Mouse (Mus musculus) neural tube, embryonic 12.5 days (tissue): ENCODE results near the gene Stra6l. TPM values are rescaled to one million over a fixed set of nuclear protein-coding genes. Genes with fewer than 3 reads are reported as not detected.

Source experiments
- ATAC-seq: fragments of 200-750 bp; cut with Nextera tagmentation; 2 replicates; pipeline ENCODE4 v1.8.0; 2017; ENCODE audit warnings: low read depth, mild to moderate bottlenecking, moderate TSS enrichment, moderate library complexity; ENCODE audit not compliant: low FRiP score
- H3K27ac ChIP-seq: fragments of 300-500 bp; sonication (generic); 2 replicates; pipeline ENCODE4 v1.5.1; 2016
- H3K27me3 ChIP-seq: fragments of 300-500 bp; sonication (generic); replicated peaks from 2 replicates; pipeline ENCODE4 v1.6.1; 2016; ENCODE audit warnings: mild to moderate bottlenecking
- H3K36me3 ChIP-seq: fragments of 300-500 bp; sonication (generic); 2 replicates; pipeline ENCODE4 v1.6.1; 2016; ENCODE audit warnings: mild to moderate bottlenecking
- H3K4me1 ChIP-seq: fragments of 300-500 bp; sonication (generic); 2 replicates; pipeline ENCODE4 v1.6.1; 2016
- H3K4me2 ChIP-seq: fragments of 300-500 bp; sonication (generic); replicated peaks from 2 replicates; pipeline ENCODE4 v1.6.1; 2016; ENCODE audit warnings: mild to moderate bottlenecking
- H3K4me3 ChIP-seq: fragments of 300-500 bp; sonication (generic); 2 replicates; pipeline ENCODE4 v1.5.1; 2016
- H3K9ac ChIP-seq: fragments of 300-500 bp; sonication (generic); 2 replicates; pipeline ENCODE4 v1.6.1; 2016; ENCODE audit warnings: mild to moderate bottlenecking
- H3K9me3 ChIP-seq: fragments of 300-500 bp; sonication (generic); 2 replicates; pipeline ENCODE4 v1.6.1; 2016; ENCODE audit warnings: mild to moderate bottlenecking
- WGBS: fragments of 180-500 bp; shearing (Covaris S2); methylation state at CpG from one replicate; pipeline ENCODE4 v1.1.7; 2016; 5-methylcytosine and 5-hydroxymethylcytosine counted together
- polyA plus RNA-seq: library from polyadenylated mRNA; unstranded; fragments of >200 nt; fragmentation: Nextera tagmentation; extraction: Ambion mirVana; gene quantifications from 2 replicates; pipeline ENCODE4 v1.2.1, GENCODE M21; 2016

Gene Stra6l
- polyA plus RNA-seq, 1 experiment from 2014 or later: 7.3 TPM

DNA sequence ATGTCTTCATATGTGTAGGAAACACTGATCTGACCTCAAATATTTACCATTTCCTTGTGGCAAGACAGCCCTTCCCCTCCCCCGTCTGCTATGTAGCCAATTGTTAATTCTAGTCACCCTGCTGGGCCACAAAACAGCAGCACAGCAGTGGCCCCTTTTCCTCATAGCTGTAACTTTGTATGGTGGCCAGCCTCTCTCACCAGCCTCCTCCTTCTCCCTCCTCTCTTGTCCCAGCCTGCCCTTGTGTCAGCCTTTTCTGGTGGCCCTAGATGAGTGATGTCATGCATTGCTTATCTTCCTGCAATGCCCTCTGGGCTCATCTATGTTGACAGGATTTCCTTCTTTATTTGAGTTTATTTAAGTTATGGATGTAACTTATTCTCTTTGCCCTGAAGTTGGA lies 955 bp downstream of the Stra6l start:
- H3K36me3 ChIP-seq: no peaks in the 10 kb centered on the region
- no peak overlapping the region for H3K4me3 ChIP-seq
- peaks cover 29% of the 10 kb centered on the region for H3K4me1 ChIP-seq
- ATAC-seq: no peak
- peak overlapping the region; percentile 36; the same call in 1 of the 2 replicates for H3K4me2 ChIP-seq
- no peak overlapping the region for H3K9ac ChIP-seq
- 10% methylated on average over 1 of the region's 1 CpGs for WGBS
- H3K27me3 ChIP-seq: no peaks in the 10 kb centered on the region
- no peaks in the 10 kb centered on the region for H3K9me3 ChIP-seq
- no peak overlapping the region for H3K27ac ChIP-seq

DNA sequence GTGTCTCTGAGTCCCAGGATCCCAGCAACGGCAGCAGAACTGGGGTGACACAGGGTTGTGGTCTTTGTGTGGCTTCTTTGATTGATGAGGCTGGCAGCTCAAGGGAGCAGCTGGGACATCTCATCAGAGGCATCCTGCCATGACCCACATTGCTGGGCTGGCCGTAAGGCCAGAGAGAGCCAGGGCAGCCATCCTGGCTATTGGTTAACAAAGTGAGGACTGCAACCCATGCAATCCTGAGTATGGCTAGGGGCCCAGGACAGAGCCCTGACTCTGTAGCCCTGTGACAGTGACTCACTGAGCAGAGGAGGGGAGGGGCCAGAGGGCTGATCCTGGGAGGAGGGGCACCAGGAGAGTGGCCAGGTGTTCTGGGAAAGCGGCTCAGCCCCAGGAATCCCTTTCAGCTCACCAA lies 3.2 kb downstream of the Stra6l start:
- 0 out of 2 replicates have a peak overlapping the region, but pooled peaks have one; percentile 21 for H3K9ac ChIP-seq
- WGBS: 5% methylated on average over 3 of the region's 3 CpGs
- H3K27ac ChIP-seq: no peak overlapping the region
- no peaks in the 10 kb centered on the region for H3K9me3 ChIP-seq
- H3K4me1 ChIP-seq: peaks cover 29% of the 10 kb centered on the region
- H3K4me3 ChIP-seq: no peak overlapping the region
- peak; percentile 68 for ATAC-seq
- H3K27me3 ChIP-seq: no peaks in the 10 kb centered on the region
- peak overlapping the region; percentile 9; the same call in 1 of the 2 replicates for H3K4me2 ChIP-seq
- no peaks in the 10 kb centered on the region for H3K36me3 ChIP-seq

DNA sequence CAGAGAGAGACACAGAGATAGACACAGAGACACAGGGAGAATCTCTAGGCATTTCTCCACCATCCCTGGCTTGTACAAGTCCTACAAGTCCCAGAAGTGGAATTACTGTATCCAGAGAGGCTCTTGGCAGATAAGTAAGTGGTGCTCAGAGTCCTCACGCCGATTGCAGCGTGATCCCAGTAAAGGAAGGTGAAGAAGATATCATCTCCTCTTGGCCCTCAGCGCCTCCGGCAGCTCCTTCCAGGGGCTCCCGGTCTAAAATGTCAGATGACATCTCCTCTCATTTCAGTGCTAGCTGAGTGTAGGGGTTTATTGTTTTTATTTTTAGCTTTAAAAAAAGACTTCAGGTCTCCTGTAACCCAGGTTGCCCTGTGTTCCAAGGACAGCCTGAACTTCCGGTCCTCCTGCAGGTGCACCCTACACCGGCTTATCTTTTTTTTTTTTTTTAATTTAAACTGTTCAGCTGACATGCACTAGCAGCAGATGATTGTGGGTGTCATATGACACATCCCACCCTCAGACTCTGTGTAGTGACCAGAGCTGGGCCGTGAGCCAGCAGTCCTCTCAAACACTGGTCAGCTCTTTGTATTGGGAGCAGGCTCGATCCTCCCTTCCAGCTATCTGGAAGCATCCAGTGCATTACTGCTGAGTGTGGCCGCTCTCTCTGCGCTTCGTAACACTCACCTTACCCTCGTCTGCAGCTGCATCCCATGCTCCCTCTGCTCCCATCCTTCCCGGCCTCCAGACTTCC lies 5.2 kb downstream of the Stra6l start:
- H3K27me3 ChIP-seq: no peaks in the 10 kb centered on the region
- no peaks in the 10 kb centered on the region for H3K36me3 ChIP-seq
- no peak overlapping the region for H3K27ac ChIP-seq
- H3K4me1 ChIP-seq: peaks cover 27% of the 10 kb centered on the region
- no peak for ATAC-seq
- WGBS: 85% methylated on average over 15 of the region's 15 CpGs
- no peaks in the 10 kb centered on the region for H3K9me3 ChIP-seq
- H3K9ac ChIP-seq: no peak overlapping the region
- no peak overlapping the region for H3K4me3 ChIP-seq
- H3K4me2 ChIP-seq: no peak overlapping the region

- H3K9me3 ChIP-seq: peaks cover 6% of the 10 kb centered on the region; the same call in 1 of the 2 replicates
- no peak overlapping the region for H3K4me2 ChIP-seq
- no peaks in the 10 kb centered on the region; the same call in 1 of the 2 replicates for H3K36me3 ChIP-seq
- peaks cover 12% of the 10 kb centered on the region for H3K4me1 ChIP-seq
- no peak overlapping the region for H3K4me3 ChIP-seq
- H3K9ac ChIP-seq: no peak overlapping the region
- ATAC-seq: no peak
- H3K27ac ChIP-seq: no peak overlapping the region
- 50% methylated on average over 19 of the region's 19 CpGs for WGBS
- no peaks in the 10 kb centered on the region for H3K27me3 ChIP-seq
Measured at GRCm38 (mm10) chr4:45855803-45856424, 7.5 kb downstream of the Stra6l start.

DNA sequence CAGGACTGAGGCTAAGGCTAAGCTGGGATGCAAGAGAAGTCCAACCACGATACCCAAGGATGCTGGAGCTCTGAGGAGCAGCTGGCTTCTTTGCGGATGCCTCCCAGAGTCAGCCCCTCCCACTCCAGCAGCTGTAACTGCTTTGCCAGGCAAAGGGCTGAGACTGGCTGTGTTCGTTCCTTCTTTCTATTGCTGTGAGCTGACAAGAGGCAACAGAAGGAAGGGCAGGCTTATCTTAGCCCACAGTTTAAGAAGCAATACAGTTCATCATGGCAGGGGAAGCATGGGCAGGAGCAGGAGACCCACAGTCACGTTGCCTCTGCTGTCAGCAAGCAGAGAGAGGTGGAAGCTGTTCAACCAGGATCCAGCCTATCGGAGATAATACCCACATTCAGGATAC lies 12.7 kb downstream of the Stra6l start:
- Histone ChIP-seq H3K36me3 (no peaks in the 10 kb centered on the region; the same call in 1 of the 2 replicates), H3K27ac (no peak overlapping the region), H3K9ac (no peak overlapping the region), H3K4me2 (no peak overlapping the region), H3K4me1 (no peaks in the 10 kb centered on the region), H3K4me3 (no peak overlapping the region), H3K9me3 (peaks cover 6% of the 10 kb centered on the region; the same call in 1 of the 2 replicates), H3K27me3 (no peaks in the 10 kb centered on the region)
- WGBS: 66% methylated on average over 5 of the region's 5 CpGs
- no peak for ATAC-seq

DNA sequence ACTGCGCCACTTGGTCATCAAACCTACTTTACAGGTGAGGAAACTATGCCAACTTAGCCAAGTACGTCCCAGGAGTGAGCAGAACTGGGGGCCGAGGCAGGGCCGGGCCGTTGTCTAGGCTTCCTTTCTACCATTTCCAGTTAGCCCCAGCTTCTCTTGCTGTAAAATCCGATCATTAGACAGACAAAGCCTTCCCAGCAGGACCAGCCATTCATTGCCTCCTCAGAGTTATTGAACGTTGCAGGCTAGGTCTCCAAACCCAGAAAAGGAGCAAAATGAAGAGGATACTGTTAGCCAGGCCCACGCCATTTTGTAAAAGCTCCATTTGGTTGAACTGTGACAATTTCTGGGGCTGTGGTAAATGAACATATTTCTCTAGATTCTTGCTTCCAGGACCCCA lies 19.0 kb downstream of the Stra6l start:
- Histone ChIP-seq H3K9me3 (no peaks in the 10 kb centered on the region), H3K27ac (no peak overlapping the region), H3K4me3 (no peak overlapping the region), H3K36me3 (no peaks in the 10 kb centered on the region), H3K9ac (no peak overlapping the region), H3K4me1 (peaks cover 6% of the 10 kb centered on the region; the same call in 1 of the 2 replicates), H3K4me2 (no peak overlapping the region), H3K27me3 (no peaks in the 10 kb centered on the region)
- ATAC-seq: no peak
- WGBS: 30% methylated on average over 8 of the region's 8 CpGs

- H3K4me1 ChIP-seq: peaks cover 6% of the 10 kb centered on the region; the same call in 1 of the 2 replicates
- H3K4me3 ChIP-seq: no peak overlapping the region
- WGBS: 28% methylated on average over 24 of the region's 24 CpGs
- no peak overlapping the region for H3K27ac ChIP-seq
- H3K4me2 ChIP-seq: peak overlapping the region; percentile 25; the same call in 1 of the 2 replicates
- H3K9me3 ChIP-seq: no peaks in the 10 kb centered on the region
- no peaks in the 10 kb centered on the region for H3K27me3 ChIP-seq
- ATAC-seq: no peak
- H3K36me3 ChIP-seq: no peaks in the 10 kb centered on the region
- no peak overlapping the region for H3K9ac ChIP-seq
Measured at GRCm38 (mm10) chr4:45869021-45869815, 20.8 kb downstream of the Stra6l start.

- no peak for ATAC-seq
- H3K9ac ChIP-seq: no peak overlapping the region
- 80% methylated on average over 2 of the region's 2 CpGs for WGBS
Measured at GRCm38 (mm10) chr4:45872147-45872546, 23.7 kb downstream of the Stra6l start.

GRCm38 (mm10) chr4:45878929-45879328 lies 30.5 kb downstream of the Stra6l start:
- ATAC-seq: no peak
- H3K4me3 ChIP-seq: no peak overlapping the region
- peaks cover 5% of the 10 kb centered on the region; the same call in 1 of the 2 replicates for H3K9me3 ChIP-seq
- WGBS: 52% methylated on average over 5 of the region's 5 CpGs
- no peak overlapping the region for H3K27ac ChIP-seq
- no peaks in the 10 kb centered on the region for H3K27me3 ChIP-seq
- no peaks in the 10 kb centered on the region for H3K4me1 ChIP-seq
- H3K36me3 ChIP-seq: peaks cover 4% of the 10 kb centered on the region
- H3K4me2 ChIP-seq: no peak overlapping the region
- no peak overlapping the region for H3K9ac ChIP-seq

More at GRCm38 (mm10) chr4:45872147-45872546, 23.7 kb downstream of the Stra6l start:
- Histone ChIP-seq H3K4me3 (no peak overlapping the region), H3K36me3 (peaks cover 4% of the 10 kb centered on the region), H3K27ac (no peak overlapping the region), H3K9me3 (peaks cover 5% of the 10 kb centered on the region; the same call in 1 of the 2 replicates), H3K27me3 (no peaks in the 10 kb centered on the region), H3K4me2 (no peak overlapping the region), H3K4me1 (peaks cover 6% of the 10 kb centered on the region; the same call in 1 of the 2 replicates)

DNA sequence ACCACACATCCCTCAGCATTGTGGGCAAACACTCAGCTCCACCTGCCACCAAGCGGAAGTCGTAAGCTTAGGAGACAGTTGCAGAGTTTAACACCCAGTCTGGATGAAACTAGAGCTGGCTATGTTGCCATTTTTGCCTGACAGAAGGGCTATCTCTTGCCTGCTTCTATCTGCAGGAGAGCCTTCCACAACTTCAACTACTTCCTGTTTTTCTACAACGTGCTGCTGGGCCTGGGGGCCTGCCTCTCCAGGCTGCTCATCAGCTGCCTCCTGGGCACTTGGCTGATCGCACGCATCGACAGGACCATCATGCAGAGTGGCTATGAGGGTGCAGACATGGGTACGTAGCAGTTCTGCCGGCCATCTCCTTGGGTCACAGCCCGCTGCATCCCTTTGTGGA lies 34.1 kb downstream of the Stra6l start:
- no peak for ATAC-seq
- Histone ChIP-seq H3K27me3 (no peaks in the 10 kb centered on the region), H3K4me2 (no peak overlapping the region), H3K36me3 (no peaks in the 10 kb centered on the region), H3K9ac (no peak overlapping the region), H3K27ac (no peak overlapping the region), H3K4me3 (no peak overlapping the region), H3K4me1 (no peaks in the 10 kb centered on the region), H3K9me3 (no peaks in the 10 kb centered on the region)
- 85% methylated on average over 9 of the region's 9 CpGs for WGBS

- Histone ChIP-seq H3K9ac (no peak overlapping the region), H3K4me3 (no peak overlapping the region), H3K27ac (no peak overlapping the region), H3K9me3 (no peaks in the 10 kb centered on the region), H3K27me3 (no peaks in the 10 kb centered on the region), H3K4me2 (no peak overlapping the region), H3K4me1 (no peaks in the 10 kb centered on the region), H3K36me3 (no peaks in the 10 kb centered on the region)
- no peak for ATAC-seq
- 95% methylated on average over 16 of the region's 16 CpGs for WGBS
Measured at GRCm38 (mm10) chr4:45883250-45883649, 34.8 kb downstream of the Stra6l start.

DNA sequence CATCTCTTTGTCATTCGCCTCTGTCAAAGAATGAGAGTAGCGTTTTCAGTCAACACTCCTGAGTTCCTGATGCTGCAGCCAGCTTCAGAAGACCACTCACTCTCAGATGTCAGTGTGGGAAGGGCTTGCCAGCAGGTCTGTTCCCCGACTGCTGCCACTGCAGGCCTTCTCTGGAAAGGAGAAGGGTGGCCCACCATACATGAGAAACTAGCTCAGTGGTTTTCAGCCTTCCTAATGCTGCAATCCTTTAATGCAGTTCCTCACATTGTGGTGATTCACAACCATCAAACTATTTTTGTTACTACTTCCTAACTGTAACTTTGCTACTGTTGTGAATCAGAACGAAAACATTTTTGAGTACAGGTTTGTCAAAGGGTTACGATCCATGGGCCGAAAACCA lies 41.0 kb downstream of the Stra6l start:
- ATAC-seq: no peak
- no peak overlapping the region for H3K4me2 ChIP-seq
- H3K9ac ChIP-seq: no peak overlapping the region
- no peaks in the 10 kb centered on the region for H3K27me3 ChIP-seq
- no peak overlapping the region for H3K4me3 ChIP-seq
- WGBS: 60% methylated on average over 6 of the region's 6 CpGs
- no peaks in the 10 kb centered on the region for H3K9me3 ChIP-seq
- no peak overlapping the region for H3K27ac ChIP-seq
- H3K36me3 ChIP-seq: no peaks in the 10 kb centered on the region
- H3K4me1 ChIP-seq: peaks cover 7% of the 10 kb centered on the region
